Mouse (Mus musculus) intestine, postnatal 0 days (tissue): ENCODE measurements around the gene Adgre5. TPM values are rescaled to one million over a fixed set of nuclear protein-coding genes. Genes with fewer than 3 reads are reported as not detected.

Experiments used
- ATAC-seq: fragments of 200-750 bp; cut with Nextera tagmentation; 2 replicates; pipeline ENCODE4 v1.8.0; 2017; ENCODE audit warnings: mild to moderate bottlenecking, moderate TSS enrichment, moderate library complexity
- H3K27ac ChIP-seq: fragments of 300-500 bp; sonication (generic); 2 replicates; pipeline ENCODE4 v1.5.1; 2014; ENCODE audit warnings: mild to moderate bottlenecking, low read depth, low read length, moderate library complexity
- H3K27me3 ChIP-seq: fragments of 300-500 bp; sonication (generic); replicated peaks from 2 replicates; pipeline ENCODE4 v1.6.1; 2014; ENCODE audit warnings: low read length, mixed read lengths; ENCODE audit not compliant: control insufficient read depth, insufficient read depth
- H3K36me3 ChIP-seq: fragments of 300-500 bp; sonication (generic); 2 replicates; pipeline ENCODE4 v1.6.1; 2014; ENCODE audit warnings: mild to moderate bottlenecking, moderate library complexity; ENCODE audit not compliant: control insufficient read depth, insufficient read depth
- H3K4me1 ChIP-seq: fragments of 300-500 bp; sonication (generic); replicated peaks from 2 replicates; pipeline ENCODE4 v1.6.1; 2014; ENCODE audit warnings: antibody characterized with exemption, low read length, mixed read lengths; ENCODE audit not compliant: control insufficient read depth, insufficient read depth
- H3K4me2 ChIP-seq: fragments of 300-500 bp; sonication (generic); replicated peaks from 2 replicates; pipeline ENCODE4 v1.6.1; 2014; ENCODE audit warnings: low read depth, mild to moderate bottlenecking, moderate library complexity
- H3K4me3 ChIP-seq: fragments of 300-500 bp; sonication (generic); 2 replicates; pipeline ENCODE4 v1.5.1; 2014; ENCODE audit warnings: low read depth, low read length
- H3K9ac ChIP-seq: fragments of 300-500 bp; sonication (generic); 2 replicates; pipeline ENCODE4 v1.6.1; 2014; ENCODE audit warnings: mild to moderate bottlenecking, low read depth, low read length
- H3K9me3 ChIP-seq: fragments of 300-500 bp; sonication (generic); 2 replicates; pipeline ENCODE4 v1.6.1; 2016; ENCODE audit warnings: mixed run types; ENCODE audit not compliant: control insufficient read depth
- CTCF ChIP-seq: sonication (generic); IDR thresholded peaks from 2 replicates; pipeline ENCODE4 v1.5.1; 2016; ENCODE audit warnings: low read depth, mild to moderate bottlenecking, control low read depth, antibody characterized with exemption, moderate library complexity
- WGBS: fragments of 180-500 bp; shearing (Covaris S2); extraction: QIAGEN DNeasy Blood & Tissue Kit; methylation state at CpG from one replicate; pipeline ENCODE4 v1.1.7; 2014; 5-methylcytosine and 5-hydroxymethylcytosine counted together
- polyA plus RNA-seq: library from polyadenylated mRNA; unstranded; fragments of >200 nt; fragmentation: Nextera tagmentation; extraction: Ambion mirVana; gene quantifications from 2 replicates; pipeline ENCODE4 v1.2.1, GENCODE M21; 2015

The Adgre5 gene
- polyA plus RNA-seq, 1 experiment from 2014 or later = 17.2 TPM

DNA sequence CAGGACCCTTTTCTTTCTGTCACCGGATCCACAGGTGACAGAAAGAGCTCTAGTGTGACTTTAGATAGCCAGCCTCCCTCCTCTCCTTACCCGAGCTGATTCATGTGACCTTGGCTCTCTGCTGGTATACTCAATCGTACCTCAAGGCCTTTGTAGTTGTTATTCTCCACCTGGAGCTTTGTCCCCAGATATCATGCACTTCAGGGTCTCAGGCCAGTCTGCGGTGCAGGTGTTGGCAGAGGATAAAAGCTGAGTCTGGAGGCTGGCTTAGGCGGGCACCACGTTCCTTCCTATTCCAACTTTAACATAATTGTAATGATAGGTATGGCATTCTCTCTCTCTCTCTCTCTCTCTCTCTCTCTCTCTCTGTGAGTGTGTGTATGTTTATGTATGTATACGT, 28.6 kb upstream of the Adgre5 start:
- WGBS = 54% methylated on average over 7 of the region's 7 CpGs
- no peak overlapping the region for H3K4me2 ChIP-seq
- no peaks in the 10 kb centered on the region for H3K27me3 ChIP-seq
- H3K4me3 ChIP-seq = no peak overlapping the region
- H3K9me3 ChIP-seq = no peaks in the 10 kb centered on the region
- no peak overlapping the region for H3K27ac ChIP-seq
- no peak overlapping the region for H3K9ac ChIP-seq
- TF ChIP-seq CTCF = no peak
- H3K4me1 ChIP-seq = peaks cover 9% of the 10 kb centered on the region; the same call in 1 of the 2 replicates
- H3K36me3 ChIP-seq = no peaks in the 10 kb centered on the region
- ATAC-seq = no peak

DNA sequence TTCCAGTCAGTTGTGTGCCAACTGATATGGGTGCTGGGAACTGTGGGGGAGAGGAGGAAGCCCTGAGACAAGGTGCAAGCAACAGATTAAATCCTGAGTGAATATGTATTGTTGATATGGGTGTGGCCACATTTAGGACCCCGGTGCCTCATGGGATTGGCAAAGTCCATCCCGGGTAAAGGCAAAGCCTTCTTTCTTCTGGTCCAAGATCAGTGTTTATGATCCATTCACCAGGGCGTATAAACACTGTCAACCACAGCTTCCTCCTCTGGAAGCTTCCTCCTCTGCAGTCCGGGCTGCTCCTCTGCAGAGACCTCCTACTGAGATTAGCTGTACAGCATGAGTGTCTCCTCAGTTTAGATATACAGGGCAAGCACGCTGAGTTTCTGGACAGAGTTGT, 27.4 kb upstream of the Adgre5 start:
- Histone ChIP-seq H3K36me3 (no peaks in the 10 kb centered on the region), H3K4me1 (peaks cover 9% of the 10 kb centered on the region; the same call in 1 of the 2 replicates), H3K27me3 (no peaks in the 10 kb centered on the region), H3K9ac (no peak overlapping the region), H3K27ac (no peak overlapping the region), H3K4me3 (no peak overlapping the region), H3K4me2 (no peak overlapping the region; the same call in 1 of the 2 replicates), H3K9me3 (no peaks in the 10 kb centered on the region)
- ATAC-seq = peak; percentile 62
- TF ChIP-seq CTCF = no peak
- 3% methylated on average over 5 of the region's 5 CpGs for WGBS

DNA sequence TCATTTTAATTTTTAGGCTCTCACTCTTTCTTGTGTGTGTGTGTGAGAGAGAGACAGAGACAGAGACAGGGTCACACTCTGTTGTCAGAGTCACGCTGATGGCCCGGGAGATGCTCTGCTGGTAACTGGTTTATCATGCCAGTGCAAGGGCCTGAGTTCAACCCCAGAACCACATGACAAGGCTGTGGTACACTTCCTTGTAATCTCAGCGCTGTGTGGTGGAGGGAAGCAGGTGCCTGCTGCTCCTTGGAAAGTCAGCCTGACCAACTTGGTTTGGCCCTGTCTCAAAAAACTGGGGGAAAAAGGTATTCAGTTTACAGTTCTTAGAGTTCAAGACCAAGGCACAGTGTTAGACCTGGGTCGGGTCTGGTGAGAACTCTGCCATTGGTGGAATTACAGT, 26.3 kb upstream of the Adgre5 start:
- H3K4me3 ChIP-seq = no peak overlapping the region
- WGBS = 88% methylated on average over 4 of the region's 4 CpGs

DNA sequence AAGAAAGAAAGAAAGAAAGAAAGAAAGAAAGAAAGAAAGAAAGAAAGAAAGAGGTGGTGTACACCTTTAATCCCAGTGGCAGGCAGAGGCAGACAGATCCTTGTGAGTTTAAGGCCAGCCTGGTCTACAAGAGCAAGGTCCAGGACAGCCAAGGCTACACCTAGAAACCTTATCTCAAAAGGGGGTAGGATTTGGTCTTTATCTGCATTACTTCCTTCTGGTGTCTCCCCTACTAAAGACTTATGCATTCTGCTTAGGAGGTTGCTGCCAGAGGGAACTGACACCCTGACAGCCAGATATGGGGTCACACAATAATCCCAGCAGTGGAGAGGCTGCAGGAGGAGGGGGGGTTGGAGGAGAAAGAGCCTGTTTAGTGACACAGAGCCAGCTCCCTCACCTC, 24.5 kb upstream of the Adgre5 start:
- Histone ChIP-seq H3K27ac (no peak overlapping the region), H3K9ac (no peak overlapping the region), H3K27me3 (no peaks in the 10 kb centered on the region), H3K4me1 (no peaks in the 10 kb centered on the region; the same call in 1 of the 2 replicates), H3K9me3 (no peaks in the 10 kb centered on the region), H3K36me3 (no peaks in the 10 kb centered on the region), H3K4me2 (no peak overlapping the region), H3K4me3 (no peak overlapping the region)
- TF ChIP-seq CTCF = no peak
- no peak for ATAC-seq

More for the DNA sequence above, 26.3 kb upstream of the Adgre5 start:
- H3K9me3 ChIP-seq = no peaks in the 10 kb centered on the region
- ATAC-seq = no peak
- H3K36me3 ChIP-seq = no peaks in the 10 kb centered on the region
- H3K4me2 ChIP-seq = no peak overlapping the region
- no peak overlapping the region for H3K9ac ChIP-seq
- H3K27me3 ChIP-seq = no peaks in the 10 kb centered on the region
- peaks cover under 1% of the 10 kb centered on the region; the same call in 1 of the 2 replicates for H3K4me1 ChIP-seq
- no peak overlapping the region for H3K27ac ChIP-seq
- no peak for TF ChIP-seq CTCF

DNA sequence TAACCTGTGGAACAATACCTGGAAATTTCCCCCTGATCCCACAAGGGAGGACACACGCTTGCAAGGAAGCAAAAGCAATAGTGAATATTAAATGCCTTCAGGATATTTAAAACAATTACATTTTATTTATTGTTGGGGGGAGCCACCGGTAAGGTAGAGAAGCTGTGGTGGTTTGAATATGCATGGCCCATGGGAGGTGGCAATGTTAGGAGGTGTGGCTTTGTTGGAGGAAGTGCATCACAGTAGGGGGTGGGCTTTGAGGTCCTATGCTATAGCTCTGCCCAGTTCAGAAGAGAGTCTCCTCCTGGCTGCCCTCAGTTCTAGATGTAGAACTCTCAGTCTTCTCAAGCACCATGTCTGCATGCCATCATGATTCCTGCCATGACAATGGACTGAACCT, 23.6 kb upstream of the Adgre5 start:
- H3K9ac ChIP-seq = no peak overlapping the region
- no peaks in the 10 kb centered on the region; the same call in 1 of the 2 replicates for H3K4me1 ChIP-seq
- H3K27me3 ChIP-seq = no peaks in the 10 kb centered on the region
- no peak overlapping the region for H3K4me2 ChIP-seq
- ATAC-seq = no peak
- no peak for TF ChIP-seq CTCF
- no peak overlapping the region for H3K4me3 ChIP-seq
- WGBS = 89% methylated on average over 2 of the region's 2 CpGs
- H3K36me3 ChIP-seq = no peaks in the 10 kb centered on the region
- no peaks in the 10 kb centered on the region for H3K9me3 ChIP-seq
- H3K27ac ChIP-seq = no peak overlapping the region

DNA sequence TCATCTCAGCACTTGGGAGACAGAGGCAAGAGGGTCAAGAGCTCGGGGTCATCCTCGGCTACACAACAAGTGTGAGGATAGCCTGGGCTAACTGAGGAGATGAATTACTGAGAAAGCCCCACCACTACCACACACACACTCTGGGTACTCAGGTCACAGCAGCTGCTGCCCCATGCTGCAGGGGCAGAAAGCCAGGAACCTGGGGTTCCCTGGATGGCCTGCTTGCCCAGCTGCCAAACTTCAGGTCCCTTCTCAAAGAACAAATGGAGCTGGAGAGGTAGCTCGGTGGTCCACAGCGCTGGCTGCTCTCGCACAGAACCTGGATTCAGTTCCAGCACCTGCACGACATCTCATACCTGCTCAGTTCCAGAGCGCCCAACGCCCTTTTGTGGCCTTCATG, 23.0 kb upstream of the Adgre5 start:
- Histone ChIP-seq H3K4me2 (no peak overlapping the region), H3K9me3 (no peaks in the 10 kb centered on the region), H3K4me3 (no peak overlapping the region), H3K4me1 (no peaks in the 10 kb centered on the region; the same call in 1 of the 2 replicates), H3K27ac (no peak overlapping the region), H3K36me3 (no peaks in the 10 kb centered on the region), H3K27me3 (no peaks in the 10 kb centered on the region), H3K9ac (no peak overlapping the region)
- no peak for TF ChIP-seq CTCF
- 95% methylated on average over 8 of the region's 8 CpGs for WGBS
- ATAC-seq = no peak

DNA sequence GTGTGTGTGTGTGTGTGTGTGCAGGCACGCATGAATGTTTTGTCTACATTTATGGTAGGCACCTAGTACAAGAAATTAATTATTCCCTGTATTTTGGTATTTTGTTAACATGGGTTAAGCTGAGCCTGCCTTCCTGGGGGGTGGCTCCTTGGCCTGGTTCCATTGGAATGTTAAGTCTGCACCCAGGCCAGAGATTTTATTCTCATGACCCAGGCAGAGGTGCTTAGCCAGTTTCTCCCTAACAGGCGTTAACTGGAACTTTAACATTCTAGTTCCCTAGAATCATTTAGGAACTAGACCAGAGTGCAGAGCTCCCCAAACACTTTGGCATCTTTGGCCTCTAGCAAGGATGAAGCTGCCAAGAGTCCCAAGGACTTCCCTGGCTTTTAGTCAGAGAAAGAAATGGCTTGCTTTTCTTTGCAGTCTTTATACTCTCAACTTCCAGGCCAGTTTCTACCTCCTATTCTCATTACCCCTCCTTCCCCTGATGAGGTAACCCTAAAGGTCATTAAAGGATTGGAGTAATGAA, 18.2 kb upstream of the Adgre5 start:
- H3K9me3 ChIP-seq = no peaks in the 10 kb centered on the region
- H3K27ac ChIP-seq = no peak overlapping the region
- no peaks in the 10 kb centered on the region; the same call in 1 of the 2 replicates for H3K4me1 ChIP-seq
- no peak overlapping the region for H3K4me2 ChIP-seq
- TF ChIP-seq CTCF = no peak
- no peak overlapping the region for H3K9ac ChIP-seq
- ATAC-seq = no peak
- H3K27me3 ChIP-seq = no peaks in the 10 kb centered on the region
- 61% methylated on average over 2 of the region's 2 CpGs for WGBS
- H3K36me3 ChIP-seq = no peaks in the 10 kb centered on the region
- no peak overlapping the region for H3K4me3 ChIP-seq
